Mouse (Mus musculus): ENCODE results near the gene Olfr584.

The Olfr584 gene

DNA sequence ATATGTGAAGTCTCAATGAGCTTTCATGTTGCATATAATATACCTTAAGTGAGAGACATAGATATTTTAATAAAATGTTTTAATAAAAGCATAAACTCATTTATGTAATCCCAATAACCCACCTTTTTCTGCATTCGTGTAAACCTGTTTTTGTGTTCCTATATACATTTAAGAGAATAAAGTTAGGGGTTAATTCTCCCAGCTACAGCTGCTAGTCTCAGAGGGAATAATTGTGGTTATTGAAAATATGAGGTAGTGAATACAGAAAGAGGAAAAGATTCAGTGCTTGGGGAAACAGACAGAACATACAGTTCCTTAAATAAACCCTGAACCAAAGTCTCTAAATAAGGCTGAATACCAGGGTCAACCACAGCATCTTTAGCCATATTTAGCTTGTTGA is at the start of gene Olfr584:
TSS of gene Olfr584 (plus strand) at position 301 of the 400 bp plus-strand sequence.
- no peak for DNase-seq (ENCODE audit: low read depth, low spot score)

DNA sequence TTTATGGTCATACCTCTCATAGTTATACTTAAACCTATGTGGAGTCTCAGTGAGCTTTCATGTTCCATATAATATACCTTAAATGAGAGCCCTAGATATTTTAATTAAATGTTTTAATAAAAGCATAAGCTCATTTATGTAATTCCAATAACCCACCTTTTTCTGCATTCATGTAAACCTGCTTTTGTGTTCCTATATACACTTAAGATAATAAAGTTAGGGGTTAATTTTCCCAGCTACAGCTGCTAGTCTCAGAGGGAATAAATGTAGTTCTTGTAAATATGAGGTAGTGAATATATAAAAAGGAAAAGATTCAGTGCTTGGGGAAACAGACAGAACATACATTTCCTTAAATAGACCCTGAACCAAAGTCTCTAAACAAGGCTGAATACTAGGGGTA is 44.0 kb upstream of the Olfr584 start, which contains the start of gene Olfr582:
TSS of gene Olfr582 (plus strand) at position 301 of the 400 bp plus-strand sequence.
- DNase-seq (ENCODE audit: low read depth, low spot score): no peak

DNA sequence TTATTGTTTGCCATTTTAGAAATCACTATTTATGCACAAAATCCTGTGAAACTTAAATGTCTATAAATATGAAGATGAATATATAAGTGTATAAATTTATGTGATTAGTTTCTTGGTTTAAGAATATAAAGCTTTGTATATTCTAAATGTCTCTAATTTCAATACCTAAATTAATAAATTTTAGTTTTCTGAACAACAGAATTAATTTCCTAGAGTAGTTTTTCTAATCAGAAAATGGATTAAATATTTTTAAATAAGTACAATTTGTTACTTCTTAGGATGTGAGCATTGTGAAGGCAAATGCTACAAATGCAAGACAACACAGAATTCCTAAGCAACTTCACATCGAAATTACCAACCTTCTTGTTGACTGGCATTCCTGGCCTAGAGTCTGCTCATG is 30.7 kb upstream of the Olfr584 start, which contains the start of gene Olfr583:
TSS of gene Olfr583 (plus strand) at position 301 of the 400 bp plus-strand sequence.
- no peak for DNase-seq (ENCODE audit: low read depth, low spot score)

DNA sequence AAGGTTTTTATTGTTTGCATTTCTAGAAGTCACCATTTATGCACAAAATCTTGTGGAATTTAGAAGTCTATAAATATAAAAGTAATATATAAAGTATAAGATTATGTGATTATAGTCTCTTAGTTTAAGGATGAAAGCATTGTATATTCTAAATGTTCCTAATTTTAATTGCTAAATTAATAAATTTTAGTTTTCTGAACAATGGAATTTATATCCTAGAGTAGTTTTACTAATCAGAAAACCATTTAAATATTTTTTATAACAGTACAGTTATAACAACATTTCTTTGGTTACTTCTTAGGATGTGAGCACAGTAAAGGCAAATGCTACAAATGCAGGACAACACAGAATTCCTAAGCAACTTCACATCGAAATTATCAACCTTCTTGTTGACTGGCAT is 15.7 kb downstream of the Olfr584 start, which contains the start of gene Olfr585:
TSS of gene Olfr585 (plus strand) at position 301 of the 400 bp plus-strand sequence.
- DNase-seq (ENCODE audit: low read depth, low spot score): no peak

DNA sequence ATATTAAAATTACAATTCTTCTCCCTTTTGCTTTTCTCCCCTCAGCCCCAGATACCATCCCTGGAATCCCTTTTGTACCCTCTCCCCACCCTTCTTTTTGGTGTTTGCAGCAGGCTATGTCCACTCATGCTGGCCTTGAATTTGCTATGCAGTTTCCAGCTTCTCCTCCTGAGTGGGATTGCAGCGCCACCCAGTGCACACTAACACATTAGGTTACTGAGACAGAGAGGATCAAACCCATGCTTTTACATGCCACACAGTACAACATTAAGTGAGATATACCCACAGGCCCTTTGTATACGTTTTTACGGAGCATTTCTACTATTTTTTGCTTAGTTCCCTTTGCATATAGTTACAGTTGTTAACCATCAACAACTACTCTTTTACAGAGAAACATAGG is 37.7 kb downstream of the Olfr584 start:
- no peak for DNase-seq (ENCODE audit: low read depth, low spot score)

DNA sequence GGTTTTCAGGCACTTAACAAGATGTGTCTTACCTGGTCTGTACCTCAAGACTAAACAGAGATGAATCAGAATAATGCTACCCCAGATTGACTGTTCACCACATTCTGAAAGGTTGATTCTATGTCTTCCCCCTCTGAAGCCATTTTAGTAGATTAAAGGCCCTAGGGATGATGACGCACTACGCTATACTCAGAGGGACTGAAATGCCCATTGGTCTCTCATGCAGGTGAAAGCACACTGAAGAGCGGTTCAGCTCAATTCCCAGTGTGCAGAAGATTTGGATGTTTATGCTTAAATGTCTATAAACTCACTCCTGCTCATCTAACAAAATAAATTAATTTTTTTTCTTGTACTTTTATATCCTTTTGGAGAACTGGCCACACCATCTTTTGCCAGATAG is 43.9 kb downstream of the Olfr584 start, which contains the start of gene Olfr586:
TSS of gene Olfr586 (minus strand) at position 101 of the 400 bp plus-strand sequence.
- no peak for DNase-seq (ENCODE audit: low read depth, low spot score)

Data from CD4-positive helper T cell, adult 2 months (primary cell).